Mouse (Mus musculus): ENCODE measurements around the gene Hspa1b. TPM values are rescaled to one million over a fixed set of nuclear protein-coding genes. Genes with fewer than 3 reads are reported as not detected.

Gene Hspa1b
- total RNA-seq, 4 experiments from 2014 or later = 6.9 to 13.1 (median 10.4) TPM

GRCm38 (mm10) chr17:34931061-34931734, 27.8 kb downstream of the Hspa1b start, which contains the start of gene Neu1:
TSS of gene Neu1 (plus strand) at chr17:34931253.
- peak; percentile 91 to 98 for DNase-seq (ENCODE audit: low spot score in 2 of 2)

GRCm38 (mm10) chr17:34928841-34929240, 30.2 kb downstream of the Hspa1b start:
- DNase-seq (ENCODE audit: low spot score in 2 of 2) = no peak

- peak in 1 of 2 experiments; percentile 43 for DNase-seq (ENCODE audit: low spot score in 2 of 2)
Measured at GRCm38 (mm10) chr17:34927306-34928019, 31.6 kb downstream of the Hspa1b start.

- DNase-seq (ENCODE audit: low spot score in 2 of 2) = no peak
Measured at GRCm38 (mm10) chr17:34924258-34924657, 34.8 kb downstream of the Hspa1b start.

DNA sequence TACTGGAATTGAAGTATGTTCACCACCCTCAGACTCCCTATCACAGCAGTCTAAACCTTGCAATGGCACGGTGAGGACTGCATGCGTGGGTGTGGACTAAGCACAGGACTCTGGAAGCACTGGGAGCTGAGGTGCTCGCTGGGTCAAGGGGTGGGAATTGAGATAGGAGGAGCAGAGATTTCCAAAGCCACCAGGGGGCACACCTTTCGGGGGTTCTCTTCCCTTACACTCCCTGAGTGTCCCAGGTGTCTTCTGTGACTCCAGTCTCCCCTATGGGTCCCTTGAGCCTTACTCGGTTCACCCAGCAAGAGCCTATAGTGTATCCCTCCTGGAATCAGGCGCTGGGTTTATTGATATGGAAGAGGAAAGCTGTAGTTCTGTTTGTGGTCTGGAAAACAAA, 36.1 kb downstream of the Hspa1b start:
- no peak for DNase-seq (ENCODE audit: low spot score in 2 of 2)

- DNase-seq (ENCODE audit: low spot score in 2 of 2) = no peak
Measured at GRCm38 (mm10) chr17:34917188-34917587, 41.9 kb downstream of the Hspa1b start.

- DNase-seq (ENCODE audit: low spot score in 2 of 2) = no peak
Measured at GRCm38 (mm10) chr17:34916316-34916715, 42.7 kb downstream of the Hspa1b start.

DNA sequence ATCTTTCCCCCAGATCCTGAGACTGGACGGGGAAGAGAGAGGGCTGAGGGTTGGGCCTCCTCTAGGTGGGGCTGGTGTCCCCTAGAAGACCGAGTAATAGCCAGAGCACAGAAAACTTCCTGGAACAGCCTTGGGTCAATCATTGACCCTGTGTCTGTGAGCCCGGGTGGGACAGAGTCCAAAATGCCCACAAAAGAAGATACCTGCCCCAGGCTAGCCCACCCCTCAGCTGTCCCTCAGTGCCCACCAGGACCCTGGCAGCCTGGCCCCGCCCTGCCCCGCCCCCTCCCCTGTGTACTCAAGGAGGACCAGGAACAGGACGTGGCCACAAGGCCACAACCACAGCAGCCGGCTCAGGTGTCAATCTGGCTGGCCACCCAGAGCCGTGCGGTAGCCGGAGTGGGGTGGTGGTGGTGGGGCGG, 43.6 kb downstream of the Hspa1b start:
- DNase-seq (ENCODE audit: low spot score in 2 of 2) = no peak

DNA sequence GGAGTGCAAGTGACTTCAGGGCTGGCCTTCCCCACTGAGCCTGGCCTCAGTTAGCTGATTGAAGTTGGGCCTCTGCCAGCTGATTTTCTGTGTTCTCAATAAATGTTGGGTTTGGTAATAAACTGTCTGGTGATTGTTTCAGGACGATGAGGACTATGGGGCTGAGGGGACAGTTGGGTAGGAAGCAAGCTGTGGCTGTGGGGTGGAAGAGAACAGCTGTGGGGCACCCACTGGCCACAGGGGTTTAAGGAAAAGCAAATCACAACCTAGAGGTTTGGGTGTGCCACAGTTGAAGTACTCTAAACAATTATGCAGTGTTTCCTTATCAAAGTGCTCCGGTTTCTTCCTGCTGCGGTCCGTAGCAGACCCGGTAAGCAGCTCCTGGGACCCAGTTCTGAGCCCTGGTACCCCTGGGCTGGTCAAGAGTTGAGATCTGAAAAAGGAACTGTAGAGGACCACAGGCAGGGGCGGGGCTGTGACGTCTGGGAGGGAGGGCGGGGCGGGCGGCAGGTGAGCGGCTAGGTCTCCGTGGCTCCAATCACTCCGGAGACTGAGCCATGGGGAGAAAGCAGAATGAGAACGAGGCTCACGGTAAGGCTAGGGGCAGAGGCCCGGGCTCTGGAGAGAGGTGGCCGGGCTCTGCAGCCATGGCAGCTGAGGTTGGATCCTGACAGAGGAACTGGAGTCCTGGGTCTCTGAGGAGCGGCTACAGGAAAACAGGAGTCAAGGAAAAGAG, 44.9 kb downstream of the Hspa1b start, which contains the start of gene Slc44a4:
Gene Slc44a4, plus strand, starts transcription at position 537 of the 736 bp plus-strand sequence.
- no peak for DNase-seq (ENCODE audit: low spot score in 2 of 2)

- peak; percentile 40 to 55 for DNase-seq (ENCODE audit: low spot score in 2 of 2)
Measured at GRCm38 (mm10) chr17:34911945-34912351, 47.1 kb downstream of the Hspa1b start.

DNA sequence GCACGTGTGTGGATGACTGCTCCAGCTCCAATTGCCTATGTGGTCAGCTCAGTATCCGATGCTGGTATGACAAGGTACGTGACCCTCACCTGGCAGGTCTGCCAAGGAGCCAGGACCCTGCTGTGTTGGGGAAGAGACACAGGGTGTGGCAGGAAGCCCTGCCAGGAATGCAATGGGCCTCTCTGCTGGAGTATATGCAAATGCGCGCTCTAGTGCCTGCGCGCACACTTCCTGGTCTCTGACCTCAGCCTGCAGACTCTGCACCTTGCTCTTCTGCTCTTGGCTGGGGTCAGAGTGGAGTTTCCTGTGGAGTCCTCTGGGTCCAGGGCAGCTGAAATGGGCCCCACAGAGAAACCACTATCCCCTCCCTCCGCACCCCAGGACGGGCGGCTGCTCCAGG, 48.1 kb downstream of the Hspa1b start:
- no peak for DNase-seq (ENCODE audit: low spot score in 2 of 2)

Other genes with a start within 250 kb of the Hspa1b start
- gene C4b, start 215.4 kb downstream of the Hspa1b start, total RNA-seq (2022) = 100 to 1,000 TPM in 2 of 4 experiments, 10 to 100 TPM in 2; 27.2 to 188 (median 81.4) TPM
- gene Cyp21a1, start 154.7 kb downstream of the Hspa1b start, total RNA-seq (2022) = 1 to 10 TPM in 2 of 4 experiments, not detected in 2; 3.1 to 3.7 TPM
- gene Stk19, start 122.3 kb downstream of the Hspa1b start, total RNA-seq (2022) = 10 to 100 TPM; 45.3 to 49.5 (median 47.7) TPM
- gene Dxo, start 122.2 kb downstream of the Hspa1b start, total RNA-seq (2022) = 10 to 100 TPM; 31.8 to 37.2 (median 34.0) TPM
- 10 to 100 TPM; 61.1 to 73.1 (median 67.3) TPM for gene Skiv2l, start 109.0 kb downstream of the Hspa1b start, total RNA-seq (2022)
- gene Nelfe, start 108.8 kb downstream of the Hspa1b start, total RNA-seq (2022) = 10 to 100 TPM; 34.8 to 38.3 (median 37.2) TPM
- gene Cfb, start 96.7 kb downstream of the Hspa1b start, total RNA-seq (2022) = under 1 TPM in 1 of 4 experiments, not detected in 3; 0.43 TPM
- gene Zbtb12, start 79.8 kb downstream of the Hspa1b start, total RNA-seq (2022) = 1 to 10 TPM; 8.3 to 9.1 (median 9.0) TPM
- not detected for gene Gm20547, start 77.2 kb downstream of the Hspa1b start, total RNA-seq (2022)
- 1 to 10 TPM; 1.6 to 5.9 (median 4.0) TPM for gene C2, start 61.0 kb downstream of the Hspa1b start, total RNA-seq (2022)
- gene Ehmt2, start 60.8 kb downstream of the Hspa1b start, total RNA-seq (2022) = 100 to 1,000 TPM; 182 to 191 (median 185) TPM
- gene Slc44a4, start 44.8 kb downstream of the Hspa1b start, total RNA-seq (2022) = under 1 TPM; 0.33 to 0.66 (median 0.51) TPM
- gene Neu1, start 28.0 kb downstream of the Hspa1b start, total RNA-seq (2022) = 10 to 100 TPM; 40.1 to 44.4 (median 42.7) TPM
- not detected for gene Gm20481, start 10.7 kb upstream of the Hspa1b start, total RNA-seq (2022)
- gene Hspa1a, start 12.9 kb upstream of the Hspa1b start, total RNA-seq (2022) = 10 to 100 TPM; 11.9 to 17.5 (median 13.7) TPM
- under 1 TPM; 0.24 to 0.72 (median 0.58) TPM for gene Hspa1l, start 13.5 kb upstream of the Hspa1b start, total RNA-seq (2022)
- gene Lsm2, start 22.6 kb upstream of the Hspa1b start, total RNA-seq (2022) = 10 to 100 TPM; 14.1 to 22.5 (median 17.3) TPM
- 10 to 100 TPM; 43.5 to 53.0 (median 48.2) TPM for gene Vars, start 41.7 kb upstream of the Hspa1b start, total RNA-seq (2022)
- 1 to 10 TPM in 3 of 4 experiments, under 1 TPM in 1; 0.95 to 1.5 (median 1.3) TPM for gene Vwa7, start 57.3 kb upstream of the Hspa1b start, total RNA-seq (2022)
- under 1 TPM in 2 of 4 experiments, not detected in 2; 0.59 to 0.67 TPM for gene Sapcd1, start 68.8 kb upstream of the Hspa1b start, total RNA-seq (2022)
- 1 to 10 TPM in 1 of 4 experiments, under 1 TPM in 2, not detected in 1; 0.34 to 1.2 (median 0.78) TPM for gene Msh5, start 87.5 kb upstream of the Hspa1b start, total RNA-seq (2022)
- gene Clic1, start 90.7 kb upstream of the Hspa1b start, total RNA-seq (2022) = 10 to 100 TPM; 10.2 to 18.3 (median 11.8) TPM
- gene Ddah2, start 99.8 kb upstream of the Hspa1b start, total RNA-seq (2022) = 10 to 100 TPM; 13.1 to 20.2 (median 14.8) TPM
- not detected for gene Ly6g6c, start 106.2 kb upstream of the Hspa1b start, total RNA-seq (2022)
- under 1 TPM in 1 of 4 experiments, not detected in 3; 0.15 TPM for gene Mpig6b, start 106.9 kb upstream of the Hspa1b start, total RNA-seq (2022)
- 1 to 10 TPM; 3.7 to 4.9 (median 4.0) TPM for gene Ly6g6e, start 117.7 kb upstream of the Hspa1b start, total RNA-seq (2022)
- 1 to 10 TPM in 3 of 4 experiments, under 1 TPM in 1; 0.70 to 1.8 (median 1.3) TPM for gene Ly6g6d, start 118.8 kb upstream of the Hspa1b start, total RNA-seq (2022)
- under 1 TPM in 2 of 4 experiments, not detected in 2; 0.50 to 0.54 TPM for gene Ly6g6f, start 126.4 kb upstream of the Hspa1b start, total RNA-seq (2022)
- gene Abhd16a, start 130.0 kb upstream of the Hspa1b start, total RNA-seq (2022) = 100 to 1,000 TPM; 117 to 125 (median 121) TPM
- gene Ly6g5c, start 149.0 kb upstream of the Hspa1b start, total RNA-seq (2022) = not detected
- gene Ly6g5b, start 156.2 kb upstream of the Hspa1b start, total RNA-seq (2022) = under 1 TPM; 0.32 to 1.00 (median 0.46) TPM
- 10 to 100 TPM; 19.7 to 24.5 (median 22.8) TPM for gene Gpank1, start 162.2 kb upstream of the Hspa1b start, total RNA-seq (2022)
- gene Csnk2b, start 162.8 kb upstream of the Hspa1b start, total RNA-seq (2022) = 100 to 1,000 TPM; 188 to 228 (median 194) TPM
- 10 to 100 TPM; 25.6 to 34.3 (median 30.1) TPM for gene D17H6S53E, start 167.1 kb upstream of the Hspa1b start, total RNA-seq (2022)
- gene Apom, start 172.8 kb upstream of the Hspa1b start, total RNA-seq (2022) = not detected
- gene Bag6, start 175.9 kb upstream of the Hspa1b start, total RNA-seq (2022) = 100 to 1,000 TPM; 263 to 306 (median 290) TPM
- gene Prrc2a, start 205.7 kb upstream of the Hspa1b start, total RNA-seq (2022) = 100 to 1,000 TPM; 272 to 295 (median 280) TPM
- gene Aif1, start 216.8 kb upstream of the Hspa1b start, total RNA-seq (2022) = 10 to 100 TPM; 11.2 to 30.3 (median 17.4) TPM
- 10 to 100 TPM in 1 of 4 experiments, 1 to 10 TPM in 3; 6.5 to 10.1 (median 7.9) TPM for gene Lst1, start 229.2 kb upstream of the Hspa1b start, total RNA-seq (2022)
- 1 to 10 TPM in 3 of 4 experiments, not detected in 1; 1.0 to 1.6 (median 1.2) TPM for gene Ltb, start 235.2 kb upstream of the Hspa1b start, total RNA-seq (2022)
- under 1 TPM in 1 of 4 experiments, not detected in 3; 0.39 TPM for gene Tnf, start 242.8 kb upstream of the Hspa1b start, total RNA-seq (2022)
- gene Lta, start 246.1 kb upstream of the Hspa1b start, total RNA-seq (2022) = 1 to 10 TPM in 1 of 4 experiments, under 1 TPM in 3; 0.28 to 1.2 (median 0.58) TPM

Measured in left cerebral cortex, adult 8-10 months (tissue).